Mouse (Mus musculus): ENCODE data around the gene Spryd3. TPM values are rescaled to one million over a fixed set of nuclear protein-coding genes. Genes with fewer than 3 reads are reported as not detected.
A peak's percentile ranks its signal among the peaks of the same experiment; 100 is the strongest.

Spryd3 gene
- total and polyA plus RNA-seq, 2 experiments from 2014 or later = 118 to 134 TPM

DNA sequence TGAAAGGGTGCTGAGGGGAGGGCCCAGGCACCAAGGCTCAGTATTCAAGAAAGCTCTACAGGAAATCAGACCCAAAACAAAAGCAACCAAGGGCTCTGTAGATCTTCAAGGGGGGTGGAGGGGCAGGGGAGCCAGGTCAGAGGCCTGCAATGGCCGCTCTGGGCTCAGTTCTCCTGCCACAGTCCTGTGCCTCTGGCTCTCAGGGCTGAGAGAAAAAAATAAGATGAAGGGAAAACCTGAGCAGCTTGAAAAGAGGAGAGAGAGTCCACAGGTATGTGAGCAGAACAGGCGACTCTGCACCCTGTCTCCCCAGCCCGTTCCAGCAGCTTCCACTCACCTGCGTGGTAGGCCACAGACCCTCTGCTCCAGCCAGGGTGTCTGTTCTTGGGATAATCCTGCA lies 17.4 kb downstream of the Spryd3 start:
- Histone ChIP-seq H3K27me3 (ENCODE audit: insufficient read depth, low read length) (no peaks in the 10 kb centered on the region), H3K4me2 (ENCODE audit: low read depth, low read length, poor library complexity, severe bottlenecking) (no peak overlapping the region), H3K9me3 (ENCODE audit: low read length) (no peaks in the 10 kb centered on the region), H3K4me3 (ENCODE audit: low read depth, low read length) (no peak overlapping the region), H3K27ac (ENCODE audit: low read depth, low read length) (no peak overlapping the region), H3K4me1 (ENCODE audit: insufficient read depth, low read length) (no peaks in the 10 kb centered on the region), H3K9ac (replicated peaks; ENCODE audit: low read length, poor library complexity, severe bottlenecking) (0 out of 2 replicates have a peak overlapping the region, but pooled peaks have one; percentile 33), H3K36me3 (ENCODE audit: insufficient read depth, low read length) (peaks cover 47% of the 10 kb centered on the region)
- no peak for DNase-seq (ENCODE audit: low spot score)
- 77% methylated on average over 4 of the region's 4 CpGs for WGBS
- TF ChIP-seq CTCF (IDR thresholded peaks at IDR 0.05) = no peak
- no peak for ATAC-seq (ENCODE audit: low FRiP score)

GRCm38 (mm10) chr15:102117461-102118443 lies 18.3 kb downstream of the Spryd3 start:
- Histone ChIP-seq H3K27me3 (ENCODE audit: insufficient read depth, low read length) (no peaks in the 10 kb centered on the region), H3K36me3 (ENCODE audit: insufficient read depth, low read length) (peaks cover 47% of the 10 kb centered on the region), H3K4me3 (ENCODE audit: low read depth, low read length) (no peak overlapping the region), H3K9ac (replicated peaks; ENCODE audit: low read length, poor library complexity, severe bottlenecking) (0 out of 2 replicates have a peak overlapping the region, but pooled peaks have one; percentile 33), H3K9me3 (ENCODE audit: low read length) (no peaks in the 10 kb centered on the region), H3K4me2 (ENCODE audit: low read depth, low read length, poor library complexity, severe bottlenecking) (no peak overlapping the region), H3K27ac (ENCODE audit: low read depth, low read length) (0 out of 2 replicates have a peak overlapping the region, but pooled peaks have one; percentile 38), H3K4me1 (ENCODE audit: insufficient read depth, low read length) (no peaks in the 10 kb centered on the region)
- no peak for DNase-seq (ENCODE audit: low spot score)
- 75% methylated on average over 18 of the region's 19 CpGs for WGBS
- TF ChIP-seq CTCF (IDR thresholded peaks at IDR 0.05) = peak; percentile 62
- ATAC-seq (ENCODE audit: low FRiP score) = 0 out of 2 replicates have a peak, but pooled peaks have one; percentile 31

- Histone ChIP-seq H3K4me1 (ENCODE audit: insufficient read depth, low read length) (no peaks in the 10 kb centered on the region), H3K9me3 (ENCODE audit: low read length) (no peaks in the 10 kb centered on the region), H3K27me3 (ENCODE audit: insufficient read depth, low read length) (no peaks in the 10 kb centered on the region), H3K9ac (replicated peaks; ENCODE audit: low read length, poor library complexity, severe bottlenecking) (no peak overlapping the region), H3K36me3 (ENCODE audit: insufficient read depth, low read length) (peaks cover 47% of the 10 kb centered on the region), H3K4me2 (ENCODE audit: low read depth, low read length, poor library complexity, severe bottlenecking) (no peak overlapping the region), H3K27ac (ENCODE audit: low read depth, low read length) (peak overlapping the region; percentile 38; the same call in 1 of the 2 replicates), H3K4me3 (ENCODE audit: low read depth, low read length) (no peak overlapping the region)
- ATAC-seq (ENCODE audit: low FRiP score) = no peak
- DNase-seq (ENCODE audit: low spot score) = peak; percentile 86
- WGBS = 65% methylated on average over 11 of the region's 11 CpGs
- TF ChIP-seq CTCF (IDR thresholded peaks at IDR 0.05) = no peak
Measured at GRCm38 (mm10) chr15:102116753-102117415, 19.1 kb downstream of the Spryd3 start.

- no peak overlapping the region for H3K27ac ChIP-seq (ENCODE audit: low read depth, low read length)
- H3K9me3 ChIP-seq (ENCODE audit: low read length) = no peaks in the 10 kb centered on the region
- no peaks in the 10 kb centered on the region for H3K4me1 ChIP-seq (ENCODE audit: insufficient read depth, low read length)
- H3K4me3 ChIP-seq (ENCODE audit: low read depth, low read length) = no peak overlapping the region
- H3K36me3 ChIP-seq (ENCODE audit: insufficient read depth, low read length) = peaks cover 37% of the 10 kb centered on the region
- 71% methylated on average over 9 of the region's 9 CpGs for WGBS
- H3K27me3 ChIP-seq (ENCODE audit: insufficient read depth, low read length) = no peaks in the 10 kb centered on the region
- H3K9ac ChIP-seq (replicated peaks; ENCODE audit: low read length, poor library complexity, severe bottlenecking) = no peak overlapping the region
- no peak for DNase-seq (ENCODE audit: low spot score)
- no peak for ATAC-seq (ENCODE audit: low FRiP score)
- no peak overlapping the region for H3K4me2 ChIP-seq (ENCODE audit: low read depth, low read length, poor library complexity, severe bottlenecking)
- no peak for TF ChIP-seq CTCF (IDR thresholded peaks at IDR 0.05)
Measured at GRCm38 (mm10) chr15:102115731-102116231, 20.3 kb downstream of the Spryd3 start.

GRCm38 (mm10) chr15:102114651-102115260 lies 21.3 kb downstream of the Spryd3 start:
- no peaks in the 10 kb centered on the region for H3K4me1 ChIP-seq (ENCODE audit: insufficient read depth, low read length)
- H3K27me3 ChIP-seq (ENCODE audit: insufficient read depth, low read length) = no peaks in the 10 kb centered on the region
- no peak overlapping the region for H3K4me2 ChIP-seq (ENCODE audit: low read depth, low read length, poor library complexity, severe bottlenecking)
- WGBS = 85% methylated on average over 7 of the region's 7 CpGs
- no peak overlapping the region for H3K27ac ChIP-seq (ENCODE audit: low read depth, low read length)
- no peak for TF ChIP-seq CTCF (IDR thresholded peaks at IDR 0.05)
- H3K9ac ChIP-seq (replicated peaks; ENCODE audit: low read length, poor library complexity, severe bottlenecking) = no peak overlapping the region
- H3K9me3 ChIP-seq (ENCODE audit: low read length) = no peaks in the 10 kb centered on the region
- DNase-seq (ENCODE audit: low spot score) (no peak), ATAC-seq (ENCODE audit: low FRiP score) (no peak)
- H3K36me3 ChIP-seq (ENCODE audit: insufficient read depth, low read length) = peaks cover 30% of the 10 kb centered on the region
- no peak overlapping the region for H3K4me3 ChIP-seq (ENCODE audit: low read depth, low read length)

Data from midbrain, postnatal 0 days (tissue).